Mouse (Mus musculus): ENCODE measurements around the gene Zbtb3. TPM values are rescaled to one million over a fixed set of nuclear protein-coding genes. Genes with fewer than 3 reads are reported as not detected.
"Not testable (repeated sequence)": the region's sequence is repeated elsewhere in the genome, so short reads cannot be mapped to it uniquely, and the experiment has no call there.

Zbtb3 gene
- polyA plus RNA-seq, 1 experiment from 2014 or later = 1.5 TPM

- Histone ChIP-seq H3K9ac (no peak within 1 kb of the TSS), H3K36me3 (peaks cover 99% of the 10 kb centered on the region), H3K27me3 (no peaks in the 10 kb centered on the region), H3K4me1 (replicated peaks) (no peaks in the 10 kb centered on the region), H3K9me3 (replicated peaks) (no peaks in the 10 kb centered on the region), H3K4me2 (no peak within 1 kb of the TSS), H3K27ac (peak within 1 kb of the TSS; percentile 2; the same call in 1 of the 2 replicates), H3K4me3 (replicated peaks) (no peak within 1 kb of the TSS)
- 61% methylated on average over 8 of the region's 8 CpGs for WGBS (ENCODE audit: insufficient replicate concordance)
- DNase-seq = no peak
- ATAC-seq (ENCODE audit: low read depth) = no peak
Measured at GRCm38 (mm10) chr19:8829660-8830059, 27.3 kb downstream of the Zbtb3 start, which contains the start of gene AC129217.1. AC129217.1 (plus strand) TSS chr19:8829773.

GRCm38 (mm10) chr19:8830664-8831063, 28.3 kb downstream of the Zbtb3 start:
- Histone ChIP-seq H3K36me3 (peaks cover 100% of the 10 kb centered on the region), H3K4me2 (no peak overlapping the region), H3K4me1 (replicated peaks) (no peaks in the 10 kb centered on the region), H3K9ac (no peak overlapping the region), H3K4me3 (replicated peaks) (no peak overlapping the region), H3K27me3 (no peaks in the 10 kb centered on the region), H3K9me3 (replicated peaks) (no peaks in the 10 kb centered on the region), H3K27ac (no peak overlapping the region)
- no peak for DNase-seq
- ATAC-seq (ENCODE audit: low read depth) = no peak
- WGBS (ENCODE audit: insufficient replicate concordance) = 94% methylated on average over 8 of the region's 8 CpGs

GRCm38 (mm10) chr19:8831262-8831661, 28.9 kb downstream of the Zbtb3 start:
- Histone ChIP-seq H3K9ac (no peak overlapping the region), H3K4me1 (replicated peaks) (no peaks in the 10 kb centered on the region), H3K36me3 (peaks cover 99% of the 10 kb centered on the region), H3K4me3 (replicated peaks) (no peak overlapping the region), H3K9me3 (replicated peaks) (no peaks in the 10 kb centered on the region), H3K27me3 (no peaks in the 10 kb centered on the region), H3K4me2 (no peak overlapping the region), H3K27ac (no peak overlapping the region)
- 88% methylated on average over 11 of the region's 11 CpGs for WGBS (ENCODE audit: insufficient replicate concordance)
- DNase-seq = no peak
- ATAC-seq (ENCODE audit: low read depth) = no peak

- no peak overlapping the region for H3K4me3 ChIP-seq (replicated peaks)
- H3K9me3 ChIP-seq (replicated peaks) = no peaks in the 10 kb centered on the region
- H3K4me2 ChIP-seq = no peak overlapping the region
- no peak overlapping the region for H3K27ac ChIP-seq
- no peak for DNase-seq
- peaks cover 83% of the 10 kb centered on the region for H3K36me3 ChIP-seq
- H3K27me3 ChIP-seq = no peaks in the 10 kb centered on the region
- peaks cover 11% of the 10 kb centered on the region for H3K4me1 ChIP-seq (replicated peaks)
- WGBS (ENCODE audit: insufficient replicate concordance) = 93% methylated on average over 4 of the region's 4 CpGs
- H3K9ac ChIP-seq = no peak overlapping the region
- ATAC-seq (ENCODE audit: low read depth) = no peak
Measured at GRCm38 (mm10) chr19:8832971-8833370, 30.6 kb downstream of the Zbtb3 start.

- not testable (repeated sequence) for H3K9me3 ChIP-seq (replicated peaks); H3K9ac ChIP-seq; H3K27me3 ChIP-seq; ATAC-seq (ENCODE audit: low read depth); H3K4me2 ChIP-seq; H3K4me3 ChIP-seq (replicated peaks); DNase-seq
- H3K27ac ChIP-seq = peak overlapping the region; percentile 93
- peaks cover 44% of the 10 kb centered on the region for H3K4me1 ChIP-seq (replicated peaks)
- 91% methylated on average over 10 of the region's 10 CpGs for WGBS (ENCODE audit: insufficient replicate concordance)
- peaks cover 50% of the 10 kb centered on the region for H3K36me3 ChIP-seq
Measured at GRCm38 (mm10) chr19:8836327-8836726, 34.0 kb downstream of the Zbtb3 start.

- DNase-seq (peak; percentile 75), ATAC-seq (ENCODE audit: low read depth) (peak; percentile 73)
- H3K4me2 ChIP-seq = peak within 1 kb of the TSS; percentile 91
- H3K9me3 ChIP-seq (replicated peaks) = no peaks in the 10 kb centered on the region
- peak within 1 kb of the TSS; percentile 93 for H3K27ac ChIP-seq
- peaks cover 42% of the 10 kb centered on the region for H3K36me3 ChIP-seq
- peak within 1 kb of the TSS; percentile 87 for H3K9ac ChIP-seq
- H3K4me1 ChIP-seq (replicated peaks) = peaks cover 46% of the 10 kb centered on the region
- peak within 1 kb of the TSS; percentile 75 for H3K4me3 ChIP-seq (replicated peaks)
- WGBS (ENCODE audit: insufficient replicate concordance) = under 1% methylated on average over 38 of the region's 38 CpGs
- no peaks in the 10 kb centered on the region for H3K27me3 ChIP-seq
Measured at GRCm38 (mm10) chr19:8837251-8837791, 35.0 kb downstream of the Zbtb3 start, which contains the start of gene Bscl2. Bscl2 (plus strand) TSS chr19:8837467.

GRCm38 (mm10) chr19:8838041-8838730, 35.8 kb downstream of the Zbtb3 start:
- Histone ChIP-seq H3K9ac (peak overlapping the region; percentile 87), H3K9me3 (replicated peaks) (no peaks in the 10 kb centered on the region), H3K4me3 (replicated peaks) (peak overlapping the region; percentile 75), H3K27ac (peak overlapping the region; percentile 93), H3K36me3 (peaks cover 34% of the 10 kb centered on the region), H3K4me2 (peak overlapping the region; percentile 91), H3K4me1 (replicated peaks) (peaks cover 46% of the 10 kb centered on the region), H3K27me3 (no peaks in the 10 kb centered on the region)
- DNase-seq (no peak), ATAC-seq (ENCODE audit: low read depth) (0 out of 2 replicates have a peak, but pooled peaks have one; percentile 5)
- WGBS (ENCODE audit: insufficient replicate concordance) = 25% methylated on average over 15 of the region's 15 CpGs

GRCm38 (mm10) chr19:8839103-8839907, 37.0 kb downstream of the Zbtb3 start, which contains the start of gene Gng3:
Gng3 (minus strand) TSS chr19:8839194.
- DNase-seq (no peak), ATAC-seq (ENCODE audit: low read depth) (no peak)
- no peaks in the 10 kb centered on the region for H3K27me3 ChIP-seq
- no peaks in the 10 kb centered on the region for H3K9me3 ChIP-seq (replicated peaks)
- H3K4me1 ChIP-seq (replicated peaks) = peaks cover 46% of the 10 kb centered on the region
- H3K27ac ChIP-seq = peak within 1 kb of the TSS; percentile 93
- peak within 1 kb of the TSS; percentile 91 for H3K4me2 ChIP-seq
- H3K9ac ChIP-seq = peak within 1 kb of the TSS; percentile 87
- peak within 1 kb of the TSS; percentile 75 for H3K4me3 ChIP-seq (replicated peaks)
- WGBS (ENCODE audit: insufficient replicate concordance) = 72% methylated on average over 11 of the region's 11 CpGs
- peaks cover 23% of the 10 kb centered on the region for H3K36me3 ChIP-seq

- Histone ChIP-seq H3K9ac (peak overlapping the region; percentile 84), H3K4me3 (replicated peaks) (peak overlapping the region; percentile 69), H3K4me2 (peak overlapping the region; percentile 85), H3K9me3 (replicated peaks) (no peaks in the 10 kb centered on the region), H3K27me3 (no peaks in the 10 kb centered on the region), H3K27ac (peak overlapping the region; percentile 67), H3K36me3 (peaks cover 17% of the 10 kb centered on the region), H3K4me1 (replicated peaks) (peaks cover 49% of the 10 kb centered on the region)
- peak; percentile 78 for ATAC-seq (ENCODE audit: low read depth)
- WGBS (ENCODE audit: insufficient replicate concordance) = 25% methylated on average over 29 of the region's 29 CpGs
- DNase-seq = peak; percentile 72
Measured at GRCm38 (mm10) chr19:8839908-8840791, 37.8 kb downstream of the Zbtb3 start.

GRCm38 (mm10) chr19:8841012-8841411, 38.7 kb downstream of the Zbtb3 start:
- Histone ChIP-seq H3K4me3 (replicated peaks) (peak overlapping the region; percentile 69), H3K9me3 (replicated peaks) (no peaks in the 10 kb centered on the region), H3K36me3 (peaks cover 19% of the 10 kb centered on the region), H3K4me1 (replicated peaks) (peaks cover 49% of the 10 kb centered on the region), H3K27ac (peak overlapping the region; percentile 67), H3K9ac (peak overlapping the region; percentile 84), H3K4me2 (peak overlapping the region; percentile 85), H3K27me3 (no peaks in the 10 kb centered on the region)
- ATAC-seq (ENCODE audit: low read depth) (no peak), DNase-seq (no peak)
- WGBS (ENCODE audit: insufficient replicate concordance) = 77% methylated on average over 7 of the region's 7 CpGs

All from liver, embryonic 13.5 days (tissue).